Mouse (Mus musculus): Measurements from ENCODE around the gene Laptm5.

DNA sequence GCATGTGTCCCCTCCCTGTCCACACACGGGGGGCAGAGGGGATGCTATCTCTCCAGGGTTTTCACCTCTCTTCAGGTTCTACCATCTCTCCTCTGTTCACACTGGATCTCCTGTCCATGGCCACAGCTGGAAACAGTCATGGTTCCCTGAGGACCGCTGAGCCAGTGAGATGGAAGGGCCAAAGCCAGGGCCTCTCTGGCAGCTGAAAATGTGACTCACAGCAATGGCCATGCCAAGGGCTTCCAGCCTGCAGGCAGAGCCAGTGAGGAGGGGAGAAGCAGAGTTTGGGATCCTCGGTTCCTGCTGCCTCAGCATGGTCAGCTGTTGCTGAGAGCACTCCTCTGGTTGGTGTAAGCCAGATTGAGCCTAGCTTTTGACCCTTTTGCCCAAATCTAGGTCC, 66.1 kb downstream of the Laptm5 start:
- TF ChIP-seq ZC3H11A (IDR thresholded peaks at IDR 0.05; ENCODE audit: borderline replicate concordance, low read depth, low read length) (no peak), CHD2 (IDR thresholded peaks at IDR 0.05; ENCODE audit: low read depth, low read length) (no peak), ZNF384 (IDR thresholded peaks at IDR 0.05; ENCODE audit: low read depth, low read length) (no peak), MAFK (IDR thresholded peaks at IDR 0.05; ENCODE audit: insufficient read depth, low read depth, low read length) (no peak)
